Mouse (Mus musculus) CH12.LX (cell line): ENCODE results near the gene Hsd11b2.

Source experiments
- CTCF ChIP-seq, 2 experiments: IDR thresholded peaks in 1 of 2; conservative IDR thresholded peaks in 1 of 2; 2 replicates each; pipeline ENCODE4 v1.5.1; 2011 to 2012; ENCODE audit warnings: low read depth in 2 of 2, low read length in 2 of 2, improper control_type of control experiment in 1 of 2, inconsistent platforms in 1 of 2, mild to moderate bottlenecking in 1 of 2, moderate library complexity in 1 of 2
- EP300 ChIP-seq: IDR thresholded peaks from 2 replicates; pipeline ENCODE4 v1.6.1; 2011; ENCODE audit warnings: low read length, improper control_type of control experiment
- MAFK ChIP-seq: IDR thresholded peaks from 2 replicates; pipeline ENCODE4 v1.6.1; 2011; ENCODE audit warnings: low read length, improper control_type of control experiment; ENCODE audit not compliant: insufficient replicate concordance
- POLR2A ChIP-seq: IDR thresholded peaks from 2 replicates; pipeline ENCODE4 v1.6.1; 2011; ENCODE audit warnings: low read depth, mild to moderate bottlenecking, improper control_type of control experiment, low read length
- POLR2AphosphoS2 ChIP-seq: IDR thresholded peaks from 2 replicates; pipeline ENCODE4 v1.6.1; 2011; ENCODE audit warnings: low read depth, low read length, improper control_type of control experiment
- SMC3 ChIP-seq: IDR thresholded peaks from 2 replicates; pipeline ENCODE4 v1.6.1; 2011; ENCODE audit warnings: low read depth, low read length, improper control_type of control experiment
- TCF12 ChIP-seq: IDR thresholded peaks from 2 replicates; pipeline ENCODE4 v1.6.1; 2014; ENCODE audit warnings: low read depth, mild to moderate bottlenecking, inconsistent platforms, low read length, improper control_type of control experiment
- ZKSCAN1 ChIP-seq: IDR thresholded peaks from 2 replicates; pipeline ENCODE4 v1.6.1; 2012; ENCODE audit warnings: low read depth, inconsistent platforms, low read length, improper control_type of control experiment, borderline replicate concordance
- ZMIZ1 ChIP-seq: IDR thresholded peaks from 2 replicates; pipeline ENCODE4 v1.6.1; 2012; ENCODE audit warnings: low read depth, mild to moderate bottlenecking, inconsistent platforms, low read length, improper control_type of control experiment
- ZNF384 ChIP-seq: IDR thresholded peaks from 2 replicates; pipeline ENCODE4 v1.6.1; 2012; ENCODE audit warnings: low read depth, low read length, improper control_type of control experiment, inconsistent platforms

DNA sequence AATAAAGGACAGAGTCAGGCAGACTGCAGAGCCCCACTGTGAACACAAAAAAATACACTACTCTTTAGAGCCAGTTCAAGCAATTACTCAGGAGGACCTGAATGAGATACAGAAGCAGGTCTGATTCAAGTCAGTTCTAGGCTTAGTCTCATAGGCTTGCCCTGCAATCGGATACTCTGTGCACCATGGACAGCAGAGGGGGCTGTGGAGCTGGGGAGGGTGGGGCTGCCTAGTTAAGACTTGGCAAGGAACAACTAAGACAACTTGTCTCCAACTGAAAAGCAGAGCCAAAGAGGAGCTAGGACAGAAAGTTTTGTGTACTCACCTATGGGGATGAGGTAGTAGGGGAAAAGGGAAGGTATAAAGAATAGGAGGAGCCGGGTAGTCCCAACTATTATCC is 13.2 kb downstream of the Hsd11b2 start:
- peak in 1 of 2 experiments; percentile 56; a peak in 2 of 4 replicates for TF ChIP-seq CTCF (conservative IDR thresholded peaks at IDR 0.05 in 1 of 2, IDR thresholded peaks at IDR 0.05 in 1 of 2; ENCODE audit: low read depth in 2 of 2, low read length in 2 of 2)
- no peak for TF ChIP-seq MAFK
- peak; percentile 36; the same call in 1 of the 2 replicates for TF ChIP-seq SMC3
- no peak for TF ChIP-seq ZKSCAN1
- TF ChIP-seq POLR2A: no peak
- TF ChIP-seq EP300: no peak
- TF ChIP-seq POLR2AphosphoS2: no peak
- TF ChIP-seq TCF12: no peak
- TF ChIP-seq ZMIZ1: no peak
- no peak for TF ChIP-seq ZNF384
